28 mouse cellular contexts compared by ENCODE assay signal in the genomic region with DNA sequence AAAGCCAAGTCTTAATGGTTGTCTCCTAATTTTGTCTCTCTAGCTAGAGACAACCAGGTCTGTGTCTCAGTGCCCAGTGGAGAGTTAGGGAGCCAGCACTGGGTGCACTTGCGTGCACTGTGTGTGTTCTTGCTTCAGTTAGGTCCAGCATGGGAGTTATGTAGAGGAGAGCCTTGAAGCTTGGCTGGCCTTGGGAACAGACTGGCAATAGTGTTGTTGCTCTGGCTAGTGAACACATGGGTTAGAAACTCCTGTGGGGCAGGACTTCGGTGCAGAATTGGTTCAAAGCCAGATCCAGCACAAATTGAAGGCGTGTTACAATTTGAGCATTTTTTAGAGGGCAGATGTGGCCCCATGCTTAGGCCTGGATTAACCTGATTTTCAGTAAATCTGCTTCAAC.
"Had no signal": no experiment of that assay in that cellular context is flagged by ENCODE, and none has a peak within 500 bp of the region (broad histone marks: within the 10 kb centered on the region; RNA-seq: fewer than 3 reads in every experiment).

No protein-coding gene starts in this region.

- H3K9me3 ChIP-seq: heart, embryonic 10.5 days; heart, embryonic 12.5 days; hindbrain, embryonic 10.5 days; hindbrain, embryonic 12.5 days; intestine, embryonic 15.5 days; kidney, embryonic 15.5 days; limb, embryonic 13.5 days; limb, embryonic 15.5 days; liver, embryonic 12.5 days had no signal

- DNase-seq: gastrocnemius, adult 2 months; gastrocnemius, postnatal 10 days; gastrocnemius, postnatal 25 days; heart, adult 18-20 months; heart, postnatal 10 days; heart, postnatal 4 days; kidney, adult 11 months; kidney, adult 2 months; kidney, adult 9 months; kidney, postnatal 14 days; kidney, postnatal 36 days; layer of hippocampus, adult 9-11 months; lung, adult 18-20 months had no signal

- ATAC-seq: hindbrain, embryonic 16.5 days; inflammation-experienced regulatory T-cells, adult 6 months; intestine, embryonic 15.5 days; liver, embryonic 12.5 days had no signal

- H3K4me2 ChIP-seq: heart, embryonic 12.5 days; hindbrain, embryonic 12.5 days; hindbrain, embryonic 14.5 days; intestine, embryonic 15.5 days; kidney, embryonic 15.5 days; limb, embryonic 13.5 days; limb, embryonic 15.5 days; liver, embryonic 12.5 days had no signal

- H3K4me3 ChIP-seq: gastrocnemius, adult 2 months; heart, embryonic 10.5 days; heart, embryonic 12.5 days; hindbrain, embryonic 10.5 days; hindbrain, embryonic 12.5 days; intestine, embryonic 15.5 days; kidney, embryonic 15.5 days; left cerebral cortex, adult 2 months; limb, embryonic 13.5 days; limb, embryonic 15.5 days; liver, embryonic 12.5 days had no signal

- H3K27ac ChIP-seq: gastrocnemius, adult 2 months; heart, embryonic 10.5 days; hindbrain, embryonic 10.5 days; hindbrain, embryonic 12.5 days; hindbrain, embryonic 14.5 days; intestine, embryonic 15.5 days; kidney, embryonic 15.5 days; kidney, postnatal 0 days; left cerebral cortex, adult 2 months; limb, embryonic 13.5 days; limb, embryonic 15.5 days; liver, embryonic 12.5 days; liver, embryonic 14.5 days had no signal

- H3K9ac ChIP-seq: heart, embryonic 12.5 days; hindbrain, embryonic 12.5 days; hindbrain, embryonic 14.5 days; intestine, embryonic 15.5 days; kidney, embryonic 15.5 days; limb, embryonic 13.5 days; limb, embryonic 15.5 days; liver, embryonic 12.5 days; liver, embryonic 14.5 days had no signal

- H3K27me3 ChIP-seq: heart, embryonic 12.5 days; hindbrain, embryonic 12.5 days; intestine, embryonic 15.5 days; kidney, embryonic 15.5 days; limb, embryonic 13.5 days; limb, embryonic 15.5 days; liver, embryonic 12.5 days had no signal

- H3K36me3 ChIP-seq: heart, embryonic 10.5 days; heart, embryonic 12.5 days; hindbrain, embryonic 10.5 days; hindbrain, embryonic 12.5 days; intestine, embryonic 15.5 days; kidney, embryonic 15.5 days; limb, embryonic 13.5 days; limb, embryonic 15.5 days; liver, embryonic 12.5 days had no signal

- H3K4me1 ChIP-seq: hindbrain, embryonic 10.5 days; liver, embryonic 12.5 days had no signal
